Mouse (Mus musculus) lung, adult 2 months (tissue): ENCODE measurements at regions not wholly inside any gene's neighbourhood (a gene's known extent, or its start where the extent isn't known, plus 50 kb on each side); places are given as distances from the start of the nearest gene placed in this dataset.

Experiments
- CTCF ChIP-seq: fragments of 200-500 bp; IDR thresholded peaks from 2 replicates; pipeline ENCODE4 v1.5.1; 2011; ENCODE audit warnings: mild to moderate bottlenecking, low read length, control low read depth; ENCODE audit not compliant: insufficient read depth
- POLR2A ChIP-seq: fragments of 200-500 bp; IDR thresholded peaks from 2 replicates; pipeline ENCODE4 v1.6.1; 2011; ENCODE audit warnings: low read depth, mild to moderate bottlenecking, control low read depth, low read length, borderline replicate concordance; ENCODE audit errors: extremely low read depth

GRCm38 (mm10) chr13:31346205-31346604 lies 209.7 kb upstream of the Foxq1 start:
- TF ChIP-seq CTCF (no peak), POLR2A (no peak)
